Mouse (Mus musculus) stomach, postnatal 0 days (tissue): ENCODE measurements around the gene Tmem120b.

Source experiments
- CTCF ChIP-seq: IDR thresholded peaks from 2 replicates; pipeline ENCODE4 v1.5.1; 2016; ENCODE audit warnings: antibody characterized with exemption, low read depth, mild to moderate bottlenecking, moderate library complexity
- EP300 ChIP-seq: optimal IDR thresholded peaks from 2 replicates; pipeline ENCODE3; 2016; ENCODE audit warnings: antibody characterized with exemption

DNA sequence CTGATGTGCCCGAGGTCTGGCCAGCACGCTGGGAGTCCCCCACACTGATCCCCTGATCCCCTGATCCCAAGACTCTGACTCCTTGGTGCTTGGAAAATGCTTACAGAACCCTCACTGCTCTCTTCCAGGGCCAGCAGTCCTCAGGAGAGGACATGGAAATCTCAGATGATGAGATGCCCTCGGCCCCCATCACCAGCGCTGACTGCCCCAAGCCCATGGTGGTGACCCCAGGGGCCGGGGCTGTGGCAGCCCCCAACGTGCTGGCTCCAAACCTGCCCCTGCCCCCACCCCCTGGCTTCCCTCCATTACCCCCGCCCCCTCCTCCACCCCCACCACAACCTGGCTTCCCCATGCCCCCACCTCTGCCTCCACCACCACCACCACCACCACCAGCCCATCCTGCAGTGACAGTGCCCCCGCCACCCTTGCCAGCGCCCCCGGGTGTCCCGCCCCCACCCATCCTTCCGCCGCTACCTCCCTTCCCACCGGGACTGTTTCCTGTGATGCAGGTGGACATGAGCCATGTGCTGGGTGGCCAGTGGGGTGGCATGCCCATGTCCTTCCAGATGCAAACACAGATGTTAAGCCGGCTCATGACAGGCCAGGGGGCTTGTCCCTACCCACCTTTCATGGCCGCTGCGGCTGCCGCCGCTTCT is 83.6 kb downstream of the Tmem120b start:
- TF ChIP-seq EP300 (no peak), CTCF (no peak)
